Mouse (Mus musculus): Measurements from ENCODE around the gene Insig1. TPM values are rescaled to one million over a fixed set of nuclear protein-coding genes. Genes with fewer than 3 reads are reported as not detected.

Insig1 gene
- polyA plus RNA-seq, 1 experiment from 2014 or later, result 77.2 TPM

GRCm38 (mm10) chr5:28093874-28094273 lies 22.7 kb downstream of the Insig1 start:
- Histone ChIP-seq H3K27me3 (no peaks in the 10 kb centered on the region), H3K4me3 (no peak overlapping the region), H3K4me1 (no peaks in the 10 kb centered on the region), H3K36me3 (no peaks in the 10 kb centered on the region), H3K27ac (replicated peaks) (no peak overlapping the region), H3K4me2 (replicated peaks) (no peak overlapping the region), H3K9me3 (no peaks in the 10 kb centered on the region), H3K9ac (replicated peaks) (no peak overlapping the region)
- ATAC-seq (replicated peaks), result peak; percentile 80
- 23% methylated on average over 4 of the region's 4 CpGs for WGBS

GRCm38 (mm10) chr5:28094393-28094792 lies 23.2 kb downstream of the Insig1 start:
- ATAC-seq (replicated peaks), result peak; percentile 58; the same call in 1 of the 2 replicates

GRCm38 (mm10) chr5:28094846-28095245 lies 23.7 kb downstream of the Insig1 start:
- no peak for ATAC-seq (replicated peaks)
- WGBS, result 81% methylated on average over 6 of the region's 6 CpGs
- Histone ChIP-seq H3K27ac (replicated peaks) (no peak overlapping the region), H3K36me3 (no peaks in the 10 kb centered on the region), H3K4me2 (replicated peaks) (no peak overlapping the region), H3K9ac (replicated peaks) (no peak overlapping the region), H3K4me1 (no peaks in the 10 kb centered on the region), H3K4me3 (no peak overlapping the region), H3K9me3 (no peaks in the 10 kb centered on the region), H3K27me3 (no peaks in the 10 kb centered on the region)

More at GRCm38 (mm10) chr5:28094393-28094792, 23.2 kb downstream of the Insig1 start:
- Histone ChIP-seq H3K4me2 (replicated peaks) (no peak overlapping the region), H3K4me3 (no peak overlapping the region), H3K27ac (replicated peaks) (no peak overlapping the region), H3K4me1 (no peaks in the 10 kb centered on the region), H3K9ac (replicated peaks) (no peak overlapping the region), H3K9me3 (no peaks in the 10 kb centered on the region), H3K27me3 (no peaks in the 10 kb centered on the region), H3K36me3 (no peaks in the 10 kb centered on the region)
- WGBS, result 72% methylated on average over 3 of the region's 3 CpGs

- Histone ChIP-seq H3K9ac (replicated peaks) (no peak overlapping the region), H3K27me3 (no peaks in the 10 kb centered on the region), H3K36me3 (no peaks in the 10 kb centered on the region), H3K4me3 (no peak overlapping the region), H3K9me3 (no peaks in the 10 kb centered on the region), H3K4me2 (replicated peaks) (no peak overlapping the region), H3K27ac (replicated peaks) (no peak overlapping the region), H3K4me1 (no peaks in the 10 kb centered on the region)
- 73% methylated on average over 2 of the region's 2 CpGs for WGBS
- ATAC-seq (replicated peaks), result no peak
Observed at GRCm38 (mm10) chr5:28095671-28096070, 24.5 kb downstream of the Insig1 start.

- no peak for ATAC-seq (replicated peaks)
- 79% methylated on average over 4 of the region's 4 CpGs for WGBS
- no peaks in the 10 kb centered on the region for H3K27me3 ChIP-seq
- H3K9me3 ChIP-seq, result no peaks in the 10 kb centered on the region
- no peak overlapping the region for H3K4me2 ChIP-seq (replicated peaks)
- H3K9ac ChIP-seq (replicated peaks), result no peak overlapping the region
- no peak overlapping the region for H3K27ac ChIP-seq (replicated peaks)
- no peaks in the 10 kb centered on the region for H3K36me3 ChIP-seq
- no peaks in the 10 kb centered on the region for H3K4me1 ChIP-seq
- H3K4me3 ChIP-seq, result no peak overlapping the region
Observed at GRCm38 (mm10) chr5:28106966-28107365, 35.8 kb downstream of the Insig1 start.

GRCm38 (mm10) chr5:28107974-28108373 lies 36.8 kb downstream of the Insig1 start:
- ATAC-seq (replicated peaks), result no peak
- Histone ChIP-seq H3K36me3 (no peaks in the 10 kb centered on the region), H3K9ac (replicated peaks) (no peak overlapping the region), H3K4me2 (replicated peaks) (no peak overlapping the region), H3K27me3 (no peaks in the 10 kb centered on the region), H3K4me3 (no peak overlapping the region), H3K9me3 (no peaks in the 10 kb centered on the region), H3K27ac (replicated peaks) (no peak overlapping the region), H3K4me1 (no peaks in the 10 kb centered on the region)
- 80% methylated on average over 6 of the region's 6 CpGs for WGBS

- Histone ChIP-seq H3K4me2 (replicated peaks) (no peak overlapping the region), H3K36me3 (no peaks in the 10 kb centered on the region), H3K4me1 (no peaks in the 10 kb centered on the region), H3K9ac (replicated peaks) (no peak overlapping the region), H3K27ac (replicated peaks) (no peak overlapping the region), H3K4me3 (no peak overlapping the region), H3K27me3 (no peaks in the 10 kb centered on the region), H3K9me3 (no peaks in the 10 kb centered on the region)
- no peak for ATAC-seq (replicated peaks)
- WGBS, result 59% methylated on average over 2 of the region's 2 CpGs
Observed at GRCm38 (mm10) chr5:28110881-28111280, 39.7 kb downstream of the Insig1 start.

- peaks cover 7% of the 10 kb centered on the region for H3K4me1 ChIP-seq
- H3K27ac ChIP-seq (replicated peaks), result no peak overlapping the region
- H3K9me3 ChIP-seq, result no peaks in the 10 kb centered on the region
- H3K9ac ChIP-seq (replicated peaks), result no peak overlapping the region
- no peak overlapping the region for H3K4me2 ChIP-seq (replicated peaks)
- 2% methylated on average over 13 of the region's 13 CpGs for WGBS
- H3K4me3 ChIP-seq, result no peak overlapping the region
- no peaks in the 10 kb centered on the region for H3K36me3 ChIP-seq
- H3K27me3 ChIP-seq, result peaks cover 58% of the 10 kb centered on the region
- ATAC-seq (replicated peaks), result no peak
Observed at GRCm38 (mm10) chr5:28117251-28117880, 46.2 kb downstream of the Insig1 start.

GRCm38 (mm10) chr5:28117882-28118530 lies 46.8 kb downstream of the Insig1 start:
- peaks cover 7% of the 10 kb centered on the region for H3K4me1 ChIP-seq
- no peak overlapping the region for H3K27ac ChIP-seq (replicated peaks)
- no peaks in the 10 kb centered on the region for H3K9me3 ChIP-seq
- no peaks in the 10 kb centered on the region for H3K36me3 ChIP-seq
- H3K27me3 ChIP-seq, result peaks cover 65% of the 10 kb centered on the region
- ATAC-seq (replicated peaks), result no peak
- WGBS, result under 1% methylated on average over 30 of the region's 30 CpGs
- H3K4me3 ChIP-seq, result peak overlapping the region; percentile 9
- H3K9ac ChIP-seq (replicated peaks), result no peak overlapping the region
- H3K4me2 ChIP-seq (replicated peaks), result peak overlapping the region; percentile 19; the same call in 1 of the 2 replicates

- H3K4me1 ChIP-seq, result peaks cover 13% of the 10 kb centered on the region
- no peaks in the 10 kb centered on the region for H3K36me3 ChIP-seq
- 3% methylated on average over 19 of the region's 19 CpGs for WGBS
- H3K4me2 ChIP-seq (replicated peaks), result peak overlapping the region; percentile 19; the same call in 1 of the 2 replicates
- no peak overlapping the region for H3K27ac ChIP-seq (replicated peaks)
- no peaks in the 10 kb centered on the region for H3K9me3 ChIP-seq
- no peak for ATAC-seq (replicated peaks)
- H3K27me3 ChIP-seq, result peaks cover 70% of the 10 kb centered on the region
- H3K9ac ChIP-seq (replicated peaks), result no peak overlapping the region
- H3K4me3 ChIP-seq, result peak overlapping the region; percentile 9; the same call in 1 of the 2 replicates
Observed at GRCm38 (mm10) chr5:28118531-28118925, 47.4 kb downstream of the Insig1 start.

- 14% methylated on average over 3 of the region's 3 CpGs for WGBS
Observed at GRCm38 (mm10) chr5:28119576-28119975, 48.4 kb downstream of the Insig1 start.

GRCm38 (mm10) chr5:28122491-28123454 lies 51.6 kb downstream of the Insig1 start:
- peaks cover 95% of the 10 kb centered on the region for H3K27me3 ChIP-seq
- WGBS, result 1% methylated on average over 27 of the region's 27 CpGs
- peaks cover 22% of the 10 kb centered on the region for H3K4me1 ChIP-seq
- 0 out of 2 replicates have a peak overlapping the region, but pooled peaks have one; percentile 1 for H3K4me2 ChIP-seq (replicated peaks)
- H3K27ac ChIP-seq (replicated peaks), result no peak overlapping the region
- no peaks in the 10 kb centered on the region for H3K9me3 ChIP-seq
- no peak overlapping the region for H3K9ac ChIP-seq (replicated peaks)
- no peaks in the 10 kb centered on the region for H3K36me3 ChIP-seq
- no peak overlapping the region for H3K4me3 ChIP-seq
- ATAC-seq (replicated peaks), result peak; percentile 77

More at GRCm38 (mm10) chr5:28119576-28119975, 48.4 kb downstream of the Insig1 start:
- Histone ChIP-seq H3K9ac (replicated peaks) (no peak overlapping the region), H3K27me3 (peaks cover 80% of the 10 kb centered on the region), H3K36me3 (no peaks in the 10 kb centered on the region), H3K4me3 (no peak overlapping the region), H3K4me1 (peaks cover 22% of the 10 kb centered on the region), H3K4me2 (replicated peaks) (no peak overlapping the region), H3K9me3 (no peaks in the 10 kb centered on the region), H3K27ac (replicated peaks) (no peak overlapping the region)
- no peak for ATAC-seq (replicated peaks)

Data from forebrain, embryonic 15.5 days (tissue).